Mouse (Mus musculus): ENCODE results near the gene Plxdc1.

Gene Plxdc1

DNA sequence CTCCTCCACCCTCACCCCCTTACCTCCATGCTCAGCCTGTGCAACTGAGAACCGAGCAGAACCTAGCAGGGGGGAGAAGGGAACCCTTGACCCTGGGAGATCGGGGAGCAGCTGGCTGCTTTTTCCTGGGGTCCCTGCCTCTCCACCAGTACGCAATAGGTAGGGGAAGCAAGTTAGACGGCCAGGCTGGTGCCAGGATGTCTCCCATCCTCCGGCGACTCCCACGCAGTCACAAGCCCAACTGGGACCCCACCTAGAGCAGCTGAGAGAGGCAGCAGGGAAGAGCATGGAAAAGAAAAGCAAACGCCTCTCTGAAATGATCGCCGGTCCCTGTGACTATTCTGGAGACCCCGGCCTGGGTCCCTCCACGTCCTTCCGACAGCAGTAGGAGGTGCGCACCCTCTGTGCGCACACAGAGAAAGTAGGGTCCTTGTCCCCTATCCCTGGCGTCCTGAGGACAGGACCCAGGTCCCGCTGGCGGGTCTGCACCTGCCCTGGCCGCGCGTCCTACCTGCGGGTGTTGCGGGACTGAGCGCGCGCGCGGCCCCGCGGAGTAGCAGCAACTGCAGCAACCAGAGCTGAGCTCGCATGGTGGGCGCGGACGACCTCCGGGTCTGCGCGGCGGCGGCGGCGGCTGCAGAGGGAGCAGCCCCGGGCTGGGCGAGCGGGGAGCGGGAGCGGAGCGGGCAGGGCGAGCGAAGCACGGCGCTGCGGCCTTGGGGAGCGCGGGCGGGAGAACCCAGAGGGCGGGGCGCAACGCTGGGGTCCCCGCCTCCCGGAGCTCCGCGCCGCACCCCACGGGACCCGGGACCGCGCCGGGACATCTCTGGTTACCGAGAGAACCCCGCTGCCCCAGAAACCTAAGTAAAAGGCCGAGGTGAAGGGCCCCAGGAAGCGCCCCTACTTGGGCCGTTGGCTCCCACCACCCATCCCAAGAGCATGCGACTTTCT lies at the start of gene Plxdc1:
Gene Plxdc1, minus strand, starts transcription at position 718 of the 951 bp plus-strand sequence.
- in situ Hi-C loops (cut with MboI, MseI): no loop called here

DNA sequence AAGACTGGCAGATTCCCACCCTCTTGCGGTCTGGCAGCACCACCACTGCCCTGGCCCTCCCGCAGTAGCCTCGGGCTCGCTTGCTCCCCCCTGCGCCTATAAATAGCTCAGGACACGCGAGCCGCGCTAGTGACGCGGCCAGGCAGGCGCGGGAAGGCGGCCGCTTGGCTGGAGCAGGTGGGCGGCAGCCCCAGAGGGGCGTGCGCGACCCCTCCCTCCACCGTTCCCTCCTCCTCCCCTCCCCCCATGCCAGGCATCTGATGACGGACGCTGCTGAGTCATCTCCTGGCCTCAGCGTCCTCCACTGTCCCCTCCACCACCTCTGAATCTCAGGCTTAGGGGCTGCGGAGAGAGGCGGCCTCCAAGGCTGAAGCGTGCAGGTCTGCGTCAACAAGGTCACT lies 49.7 kb upstream of the Plxdc1 start:
- in situ Hi-C loops (cut with MboI, MseI): no loop called here

DNA sequence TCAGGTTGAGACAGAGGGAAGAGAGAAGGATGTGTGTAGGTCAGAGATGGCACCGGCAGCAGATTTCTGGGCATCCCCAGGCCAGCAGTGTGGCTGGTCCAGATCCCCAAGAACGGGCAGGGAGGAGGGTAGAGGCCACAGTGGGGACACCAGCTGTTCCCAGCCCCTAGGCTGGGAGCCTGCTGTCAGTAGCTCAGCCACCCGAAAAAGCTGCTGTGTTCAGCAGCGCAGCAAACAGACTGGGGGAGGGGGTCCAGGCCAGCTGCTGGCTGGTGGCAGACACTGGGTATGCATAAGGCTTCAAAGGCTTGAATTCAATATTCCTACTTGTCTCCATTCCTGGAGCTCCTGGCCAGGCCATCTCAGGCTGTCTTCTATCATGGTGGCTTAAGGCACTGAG lies 48.6 kb upstream of the Plxdc1 start:
- in situ Hi-C loops (cut with MboI, MseI): no loop called here

GRCm38 (mm10) chr11:98034061-98034460 lies 47.8 kb upstream of the Plxdc1 start:
- in situ Hi-C loops (cut with MboI, MseI): no loop called here

- in situ Hi-C loops (cut with MboI, MseI): no loop called here
Observed at GRCm38 (mm10) chr11:98031443-98031770, 45.2 kb upstream of the Plxdc1 start.

- in situ Hi-C loops (cut with MboI, MseI): no loop called here
Observed at GRCm38 (mm10) chr11:98030701-98031442, 44.6 kb upstream of the Plxdc1 start.

GRCm38 (mm10) chr11:98027785-98028184 lies 41.5 kb upstream of the Plxdc1 start:
- in situ Hi-C loops (cut with MboI, MseI): no loop called here

DNA sequence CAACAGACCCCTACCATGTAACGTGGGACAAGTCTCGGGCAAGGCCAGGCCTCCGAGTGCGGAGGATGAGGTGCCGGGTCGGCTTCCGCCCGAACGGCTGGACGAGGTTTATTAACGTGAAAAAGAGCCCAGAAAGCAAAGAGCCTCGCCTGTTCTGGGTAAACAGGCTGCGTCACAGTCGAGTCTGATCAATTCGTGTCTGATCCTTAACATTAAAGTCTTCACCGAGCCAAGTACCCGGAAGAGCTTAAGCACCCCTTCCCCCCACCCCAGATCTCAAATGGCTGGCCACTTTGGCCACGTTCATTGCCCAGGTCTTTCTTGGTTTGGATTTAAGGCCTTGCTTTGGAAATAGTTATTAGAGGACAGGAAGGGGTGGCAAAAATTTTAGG lies 41.0 kb upstream of the Plxdc1 start:
- in situ Hi-C loops (cut with MboI, MseI): no loop called here

DNA sequence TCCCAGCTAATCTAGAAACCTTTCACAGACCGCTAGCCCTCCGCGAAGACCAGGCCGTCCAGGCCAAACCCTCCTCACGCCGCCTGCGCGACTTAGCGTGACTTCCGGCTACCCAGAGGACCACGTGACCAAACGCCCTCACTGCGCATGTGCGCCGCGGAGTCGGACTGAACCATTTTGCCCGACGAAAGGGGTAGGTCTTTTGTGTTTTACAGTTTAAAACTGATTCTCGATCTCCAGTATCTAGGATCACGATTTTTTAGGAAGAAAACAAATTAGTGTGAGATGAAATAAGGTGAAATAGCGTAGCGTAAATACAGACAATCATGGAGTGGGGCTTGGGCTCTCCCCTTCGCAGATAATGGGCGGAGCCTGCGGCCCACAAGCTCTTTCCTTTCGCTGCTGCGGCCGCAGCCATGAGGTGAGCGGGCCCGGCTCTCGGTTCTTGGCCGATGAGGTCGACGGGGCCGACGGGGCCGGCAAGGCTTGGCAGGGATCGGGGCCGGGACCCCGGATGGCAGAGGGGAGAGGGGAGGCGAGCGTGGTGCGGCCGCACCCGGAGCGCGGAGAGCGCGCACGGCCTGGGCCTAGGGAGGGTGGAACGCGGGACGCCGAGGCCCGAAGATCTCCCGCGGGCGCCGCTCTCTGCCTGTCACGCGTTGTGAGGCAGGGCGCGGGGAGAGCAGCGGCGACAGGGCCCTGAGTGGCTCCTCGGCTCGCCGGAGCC lies 40.5 kb upstream of the Plxdc1 start, which contains the start of gene Rpl19:
Gene Rpl19, plus strand, starts transcription at position 141 of the 727 bp plus-strand sequence.
- in situ Hi-C loops (cut with MboI, MseI): no loop called here

DNA sequence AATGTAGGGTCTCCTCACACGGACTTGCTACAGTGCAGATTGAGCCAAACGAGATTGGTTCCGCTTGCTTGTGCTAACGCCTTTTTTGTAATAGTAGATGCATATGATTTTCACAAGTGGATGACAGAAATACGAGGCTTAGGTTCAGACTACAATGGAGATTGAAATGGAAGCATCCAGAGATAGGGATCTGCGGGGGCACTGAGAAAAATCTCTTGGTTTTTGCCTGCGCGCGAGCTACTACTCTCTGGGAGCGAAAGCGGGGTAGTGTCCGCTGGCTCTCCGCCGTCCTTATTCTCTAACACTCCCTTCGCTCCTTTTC lies 40.0 kb upstream of the Plxdc1 start:
- in situ Hi-C loops (cut with MboI, MseI): no loop called here

- in situ Hi-C loops (cut with MboI, MseI): no loop called here
Observed at GRCm38 (mm10) chr11:98024516-98024915, 38.3 kb upstream of the Plxdc1 start.

DNA sequence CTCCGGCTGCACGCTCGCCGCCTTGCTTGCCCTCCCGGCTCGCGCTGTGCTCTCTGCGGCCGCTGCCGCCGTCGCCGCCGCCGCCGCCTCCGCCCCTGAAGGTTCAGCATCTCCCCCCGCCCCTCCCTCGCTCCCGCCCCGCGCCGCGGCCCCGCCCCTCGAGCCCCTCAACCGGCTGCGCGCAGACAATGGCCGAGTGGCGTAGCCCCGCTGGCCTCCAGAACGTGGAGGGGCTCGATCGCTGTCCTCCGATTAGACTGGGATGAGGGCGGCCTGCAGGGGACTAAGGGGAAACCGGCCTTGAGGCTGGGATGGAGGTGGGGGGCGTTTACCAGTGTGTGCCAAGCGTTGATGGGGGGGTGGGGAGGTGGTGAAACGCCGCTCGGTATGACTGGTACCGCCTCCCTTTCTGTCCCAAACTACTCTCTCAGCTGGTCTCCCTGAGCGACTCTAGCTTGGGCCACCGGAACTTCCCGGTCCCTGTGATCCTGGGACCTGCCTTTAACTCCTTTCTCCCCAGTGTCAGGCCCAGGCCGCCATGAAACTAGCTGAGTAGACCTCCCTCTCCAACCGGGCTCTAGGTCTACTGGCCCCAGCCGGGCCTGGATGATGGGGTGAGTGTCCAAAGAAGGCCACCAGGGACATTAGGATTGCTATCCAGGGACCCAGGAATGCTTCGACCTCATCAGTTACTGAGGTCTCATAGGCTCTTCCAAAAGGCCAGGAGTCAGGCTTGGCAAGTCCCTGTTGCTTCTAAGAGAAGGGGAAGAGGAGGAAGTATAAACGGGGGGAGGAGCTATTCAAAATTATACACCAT lies 36.5 kb upstream of the Plxdc1 start, which contains the start of gene Cacnb1:
Gene Cacnb1, minus strand, starts transcription at position 480 of the 817 bp plus-strand sequence.
- in situ Hi-C loops (cut with MboI, MseI): no loop called here

GRCm38 (mm10) chr11:98022253-98022554 lies 36.0 kb upstream of the Plxdc1 start:
- in situ Hi-C loops (cut with MboI, MseI): no loop called here

- in situ Hi-C loops (cut with MboI, MseI): no loop called here
Observed at GRCm38 (mm10) chr11:98021565-98022252, 35.5 kb upstream of the Plxdc1 start.

DNA sequence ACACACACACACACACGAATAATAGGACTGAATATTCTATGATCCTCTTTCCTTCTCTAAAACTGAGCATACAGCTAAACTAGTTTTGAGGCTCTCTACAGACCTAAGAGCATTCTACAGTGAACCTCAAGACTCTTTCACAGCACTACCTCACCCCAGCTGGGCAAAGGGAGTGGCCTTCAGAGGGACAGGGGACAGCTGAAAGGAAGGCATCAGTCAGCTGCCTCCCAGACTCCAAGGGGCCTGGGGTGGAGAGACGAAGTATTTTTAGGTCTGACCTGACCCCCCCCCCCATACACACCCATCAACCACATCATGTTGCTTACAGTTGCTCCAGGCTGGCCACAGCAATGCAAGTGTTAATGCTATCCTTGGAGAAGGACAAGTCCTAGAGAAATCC lies 34.9 kb upstream of the Plxdc1 start:
- in situ Hi-C loops (cut with MboI, MseI): no loop called here

- in situ Hi-C loops (cut with MboI, MseI): no loop called here
Observed at GRCm38 (mm10) chr11:98020710-98021109, 34.5 kb upstream of the Plxdc1 start.

GRCm38 (mm10) chr11:98019883-98020610 lies 33.8 kb upstream of the Plxdc1 start:
- in situ Hi-C loops (cut with MboI, MseI): no loop called here

GRCm38 (mm10) chr11:98018858-98019641 lies 32.8 kb upstream of the Plxdc1 start:
- in situ Hi-C loops (cut with MboI, MseI): no loop called here

DNA sequence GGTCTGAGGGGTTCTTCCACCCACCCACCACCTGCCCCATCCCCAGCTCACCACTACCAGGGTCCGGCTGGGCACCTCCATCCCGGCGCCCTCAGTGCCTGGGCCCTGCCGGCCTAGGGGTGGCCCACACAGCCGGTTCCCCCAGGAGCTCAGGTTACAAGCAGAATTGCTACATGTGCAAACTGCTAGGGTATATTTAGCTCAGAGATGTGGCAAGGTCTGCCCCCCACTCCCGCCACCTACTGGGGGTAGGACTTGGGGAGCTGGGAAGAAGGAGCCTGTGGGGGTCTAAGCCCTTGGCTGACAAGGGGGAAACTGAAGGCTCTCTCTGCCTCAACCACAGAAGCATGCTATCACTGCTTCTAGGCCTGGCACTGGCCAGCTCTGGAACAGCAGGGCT lies 32.0 kb upstream of the Plxdc1 start:
- in situ Hi-C loops (cut with MboI, MseI): no loop called here

Data from T-helper 2 cell (primary cell).